Mouse (Mus musculus): ENCODE results near the gene Them7. TPM values are rescaled to one million over a fixed set of nuclear protein-coding genes. Genes with fewer than 3 reads are reported as not detected.

The Them7 gene
- total and polyA plus RNA-seq, 3 experiments = not detected

- Histone ChIP-seq H3K9me3 (replicated peaks) (no peaks in the 10 kb centered on the region), H3K36me3 (replicated peaks) (no peaks in the 10 kb centered on the region), H3K4me3 (ENCODE audit: low read depth, low read length) (no peak overlapping the region), H3K27me3 (ENCODE audit: insufficient read depth, low read length) (no peaks in the 10 kb centered on the region), H3K4me1 (ENCODE audit: insufficient read depth, low read depth, low read length) (no peaks in the 10 kb centered on the region)
- no peak for TF ChIP-seq POLR2AphosphoS5 (IDR thresholded peaks at IDR 0.05; ENCODE audit: insufficient replicate concordance, low read depth, low read length)
- TF ChIP-seq GATA2 (IDR thresholded peaks at IDR 0.05; ENCODE audit: borderline replicate concordance, low read depth, low read length) = no peak
- TF ChIP-seq TAL1 (conservative IDR thresholded peaks at IDR 0.05; ENCODE audit: low read depth, low read length) = no peak
- TF ChIP-seq GATA1 (IDR thresholded peaks at IDR 0.05; ENCODE audit: borderline replicate concordance, low read length) = no peak
- no peak for TF ChIP-seq CTCF (IDR thresholded peaks at IDR 0.05; ENCODE audit: low read depth, low read length)
- ATAC-seq (ENCODE audit: extremely low read depth, insufficient number of reproducible peaks, low FRiP score, poor library complexity, severe bottlenecking) (no peak), DNase-seq (ENCODE audit: low spot score) (no peak)
These were observed 28.7 kb downstream of the Them7 start for GRCm38 (mm10) chr2:105252824-105253223.

GRCm38 (mm10) chr2:105255457-105255856 is 31.3 kb downstream of the Them7 start:
- ATAC-seq (ENCODE audit: extremely low read depth, insufficient number of reproducible peaks, low FRiP score, poor library complexity, severe bottlenecking) (no peak), DNase-seq (ENCODE audit: low spot score) (no peak)
- TF ChIP-seq GATA1 (IDR thresholded peaks at IDR 0.05; ENCODE audit: borderline replicate concordance, low read length) = no peak
- no peak for TF ChIP-seq POLR2AphosphoS5 (IDR thresholded peaks at IDR 0.05; ENCODE audit: insufficient replicate concordance, low read depth, low read length)
- no peak for TF ChIP-seq GATA2 (IDR thresholded peaks at IDR 0.05; ENCODE audit: borderline replicate concordance, low read depth, low read length)
- no peak for TF ChIP-seq CTCF (IDR thresholded peaks at IDR 0.05; ENCODE audit: low read depth, low read length)
- TF ChIP-seq TAL1 (conservative IDR thresholded peaks at IDR 0.05; ENCODE audit: low read depth, low read length) = no peak

GRCm38 (mm10) chr2:105256427-105257071 is 32.4 kb downstream of the Them7 start:
- ATAC-seq (ENCODE audit: extremely low read depth, insufficient number of reproducible peaks, low FRiP score, poor library complexity, severe bottlenecking) = no peak
- no peaks in the 10 kb centered on the region for H3K9me3 ChIP-seq (replicated peaks)

More at GRCm38 (mm10) chr2:105255457-105255856, 31.3 kb downstream of the Them7 start:
- Histone ChIP-seq H3K27me3 (ENCODE audit: insufficient read depth, low read length) (no peaks in the 10 kb centered on the region), H3K4me3 (ENCODE audit: low read depth, low read length) (no peak overlapping the region), H3K9me3 (replicated peaks) (no peaks in the 10 kb centered on the region), H3K4me1 (ENCODE audit: insufficient read depth, low read depth, low read length) (no peaks in the 10 kb centered on the region), H3K36me3 (replicated peaks) (no peaks in the 10 kb centered on the region)

GRCm38 (mm10) chr2:105257376-105257775 is 33.3 kb downstream of the Them7 start:
- no peak for TF ChIP-seq CTCF (IDR thresholded peaks at IDR 0.05; ENCODE audit: low read depth, low read length)
- TF ChIP-seq TAL1 (conservative IDR thresholded peaks at IDR 0.05; ENCODE audit: low read depth, low read length) = no peak
- TF ChIP-seq POLR2AphosphoS5 (IDR thresholded peaks at IDR 0.05; ENCODE audit: insufficient replicate concordance, low read depth, low read length) = no peak
- no peak for TF ChIP-seq GATA2 (IDR thresholded peaks at IDR 0.05; ENCODE audit: borderline replicate concordance, low read depth, low read length)
- TF ChIP-seq GATA1 (IDR thresholded peaks at IDR 0.05; ENCODE audit: borderline replicate concordance, low read length) = no peak
- H3K27me3 ChIP-seq (ENCODE audit: insufficient read depth, low read length) = no peaks in the 10 kb centered on the region
- no peak for ATAC-seq (ENCODE audit: extremely low read depth, insufficient number of reproducible peaks, low FRiP score, poor library complexity, severe bottlenecking)
- H3K4me1 ChIP-seq (ENCODE audit: insufficient read depth, low read depth, low read length) = no peaks in the 10 kb centered on the region
- no peak for DNase-seq (ENCODE audit: low spot score)
- H3K4me3 ChIP-seq (ENCODE audit: low read depth, low read length) = no peak overlapping the region
- no peaks in the 10 kb centered on the region for H3K9me3 ChIP-seq (replicated peaks)
- no peaks in the 10 kb centered on the region for H3K36me3 ChIP-seq (replicated peaks)

More at GRCm38 (mm10) chr2:105256427-105257071, 32.4 kb downstream of the Them7 start:
- Histone ChIP-seq H3K4me3 (ENCODE audit: low read depth, low read length) (no peak overlapping the region), H3K36me3 (replicated peaks) (no peaks in the 10 kb centered on the region), H3K27me3 (ENCODE audit: insufficient read depth, low read length) (no peaks in the 10 kb centered on the region), H3K4me1 (ENCODE audit: insufficient read depth, low read depth, low read length) (no peaks in the 10 kb centered on the region)
- no peak for TF ChIP-seq CTCF (IDR thresholded peaks at IDR 0.05; ENCODE audit: low read depth, low read length)
- TF ChIP-seq POLR2AphosphoS5 (IDR thresholded peaks at IDR 0.05; ENCODE audit: insufficient replicate concordance, low read depth, low read length) = no peak
- no peak for TF ChIP-seq TAL1 (conservative IDR thresholded peaks at IDR 0.05; ENCODE audit: low read depth, low read length)
- TF ChIP-seq GATA2 (IDR thresholded peaks at IDR 0.05; ENCODE audit: borderline replicate concordance, low read depth, low read length) = no peak
- TF ChIP-seq GATA1 (IDR thresholded peaks at IDR 0.05; ENCODE audit: borderline replicate concordance, low read length) = no peak
- DNase-seq (ENCODE audit: low spot score) = no peak

- DNase-seq (ENCODE audit: low spot score) (no peak), ATAC-seq (ENCODE audit: extremely low read depth, insufficient number of reproducible peaks, low FRiP score, poor library complexity, severe bottlenecking) (no peak)
- H3K36me3 ChIP-seq (replicated peaks) = no peaks in the 10 kb centered on the region
- H3K9me3 ChIP-seq (replicated peaks) = no peaks in the 10 kb centered on the region
- TF ChIP-seq POLR2AphosphoS5 (IDR thresholded peaks at IDR 0.05; ENCODE audit: insufficient replicate concordance, low read depth, low read length) = no peak
- TF ChIP-seq GATA1 (IDR thresholded peaks at IDR 0.05; ENCODE audit: borderline replicate concordance, low read length) = no peak
- TF ChIP-seq CTCF (IDR thresholded peaks at IDR 0.05; ENCODE audit: low read depth, low read length) = no peak
- H3K4me1 ChIP-seq (ENCODE audit: insufficient read depth, low read depth, low read length) = no peaks in the 10 kb centered on the region
- peaks cover 2% of the 10 kb centered on the region; the same call in 1 of the 2 replicates for H3K27me3 ChIP-seq (ENCODE audit: insufficient read depth, low read length)
- H3K4me3 ChIP-seq (ENCODE audit: low read depth, low read length) = no peak overlapping the region
These were observed 37.2 kb downstream of the Them7 start for GRCm38 (mm10) chr2:105261335-105261734.

- DNase-seq (ENCODE audit: low spot score) = no peak
- Histone ChIP-seq H3K27me3 (ENCODE audit: insufficient read depth, low read length) (peaks cover 2% of the 10 kb centered on the region; the same call in 1 of the 2 replicates), H3K36me3 (replicated peaks) (no peaks in the 10 kb centered on the region), H3K4me3 (ENCODE audit: low read depth, low read length) (no peak overlapping the region), H3K9me3 (replicated peaks) (no peaks in the 10 kb centered on the region), H3K4me1 (ENCODE audit: insufficient read depth, low read depth, low read length) (no peaks in the 10 kb centered on the region)
- no peak for TF ChIP-seq GATA1 (IDR thresholded peaks at IDR 0.05; ENCODE audit: borderline replicate concordance, low read length)
- no peak for TF ChIP-seq CTCF (IDR thresholded peaks at IDR 0.05; ENCODE audit: low read depth, low read length)
- TF ChIP-seq GATA2 (IDR thresholded peaks at IDR 0.05; ENCODE audit: borderline replicate concordance, low read depth, low read length) = no peak
- TF ChIP-seq POLR2AphosphoS5 (IDR thresholded peaks at IDR 0.05; ENCODE audit: insufficient replicate concordance, low read depth, low read length) = no peak
- no peak for TF ChIP-seq TAL1 (conservative IDR thresholded peaks at IDR 0.05; ENCODE audit: low read depth, low read length)
- no peak for ATAC-seq (ENCODE audit: extremely low read depth, insufficient number of reproducible peaks, low FRiP score, poor library complexity, severe bottlenecking)
These were observed 39.1 kb downstream of the Them7 start for GRCm38 (mm10) chr2:105263219-105263618.
